Mouse (Mus musculus) layer of hippocampus, postnatal 14 days (tissue): ENCODE data around the gene Kcnn3. TPM values are rescaled to one million over a fixed set of nuclear protein-coding genes. Genes with fewer than 3 reads are reported as not detected.

Experiments
- DNase-seq, 2 experiments: peaks; one replicate each; pipeline ENCODE4 v3.0.0; 2021 to 2022; ENCODE audit warnings: low spot score in 2 of 2, mixed read lengths in 1 of 2
- total RNA-seq, 2 experiments: library from RNA; stranded (reverse); gene quantifications; 2 replicates each; pipeline ENCODE4 v1.2.3; 2021

The Kcnn3 gene
- total RNA-seq, 2 experiments from 2014 or later = 25.5 to 26.6 TPM

GRCm38 (mm10) chr3:89516321-89516720 is 3.6 kb upstream of the Kcnn3 start:
- no peak for DNase-seq

GRCm38 (mm10) chr3:89520618-89521502 is 896 bp downstream of the Kcnn3 start:
- peak; percentile 54 to 62 for DNase-seq

- DNase-seq = no peak
These were observed 1.5 kb downstream of the Kcnn3 start for GRCm38 (mm10) chr3:89521503-89521854.

- peak in 1 of 2 experiments; percentile 35 for DNase-seq
These were observed 2.6 kb downstream of the Kcnn3 start for GRCm38 (mm10) chr3:89522450-89523128.

GRCm38 (mm10) chr3:89526298-89527090 is 6.5 kb downstream of the Kcnn3 start:
- no peak for DNase-seq

GRCm38 (mm10) chr3:89529796-89530195 is 9.8 kb downstream of the Kcnn3 start:
- no peak for DNase-seq

- DNase-seq = peak in 1 of 2 experiments; percentile 36
These were observed 14.7 kb downstream of the Kcnn3 start for GRCm38 (mm10) chr3:89534566-89535097.

- DNase-seq = no peak
These were observed 15.2 kb downstream of the Kcnn3 start for GRCm38 (mm10) chr3:89535147-89535546.

GRCm38 (mm10) chr3:89539036-89539739 is 19.2 kb downstream of the Kcnn3 start:
- peak in 1 of 2 experiments; percentile 37 for DNase-seq

- peak; percentile 91 for DNase-seq
These were observed 19.9 kb downstream of the Kcnn3 start for GRCm38 (mm10) chr3:89539740-89540370.

- no peak for DNase-seq
These were observed 20.4 kb downstream of the Kcnn3 start for GRCm38 (mm10) chr3:89540371-89540743.

GRCm38 (mm10) chr3:89546951-89547350 is 27.0 kb downstream of the Kcnn3 start:
- DNase-seq = peak in 1 of 2 experiments; percentile 22

GRCm38 (mm10) chr3:89548805-89549204 is 28.8 kb downstream of the Kcnn3 start:
- DNase-seq = no peak

- no peak for DNase-seq
These were observed 29.5 kb downstream of the Kcnn3 start for GRCm38 (mm10) chr3:89549488-89549887.

- no peak for DNase-seq
These were observed 31.9 kb downstream of the Kcnn3 start for GRCm38 (mm10) chr3:89551880-89552279.

GRCm38 (mm10) chr3:89553432-89553831 is 33.5 kb downstream of the Kcnn3 start:
- DNase-seq = no peak

- no peak for DNase-seq
These were observed 34.0 kb downstream of the Kcnn3 start for GRCm38 (mm10) chr3:89553946-89554345.

GRCm38 (mm10) chr3:89554587-89554986 is 34.6 kb downstream of the Kcnn3 start:
- no peak for DNase-seq

GRCm38 (mm10) chr3:89557811-89558210 is 37.8 kb downstream of the Kcnn3 start:
- DNase-seq = no peak
